Mouse (Mus musculus): Measurements from ENCODE around the gene Tmem132d. TPM values are rescaled to one million over a fixed set of nuclear protein-coding genes. Genes with fewer than 3 reads are reported as not detected.

Tmem132d gene
- polyA plus RNA-seq, 1 experiment, result not detected

- no peak for TF ChIP-seq USF1 (IDR thresholded peaks at IDR 0.05; ENCODE audit: low read depth)
- no peak for TF ChIP-seq FOSL1 (IDR thresholded peaks at IDR 0.05; ENCODE audit: insufficient read depth, low read length, poor library complexity, severe bottlenecking)
- no peak for TF ChIP-seq MYOG (IDR thresholded peaks at IDR 0.05; ENCODE audit: control insufficient read depth, extremely low read depth, insufficient read length)
- no peaks in the 10 kb centered on the region for H3K79me2 ChIP-seq (ENCODE audit: control insufficient read depth, insufficient read depth)
- H3ac ChIP-seq (ENCODE audit: control insufficient read depth, insufficient read length, low read depth), result no peak overlapping the region
- H3K27me3 ChIP-seq (ENCODE audit: control insufficient read depth, insufficient read depth, insufficient read length), result no peaks in the 10 kb centered on the region
- no peak overlapping the region for H3K4me3 ChIP-seq (ENCODE audit: insufficient read depth, poor library complexity, severe bottlenecking)
- no peaks in the 10 kb centered on the region for H3K36me3 ChIP-seq (ENCODE audit: control insufficient read depth, insufficient read depth)
- H3K79me3 ChIP-seq (ENCODE audit: low read depth), result no peaks in the 10 kb centered on the region
Observed at GRCm38 (mm10) chr5:127830831-127831230, 602.0 kb downstream of the Tmem132d start.

- TF ChIP-seq MYOG (IDR thresholded peaks at IDR 0.05; ENCODE audit: control insufficient read depth, extremely low read depth, insufficient read length) (no peak), MYOD1 (IDR thresholded peaks at IDR 0.05; ENCODE audit: control insufficient read depth, insufficient read length, low read depth) (no peak), USF1 (IDR thresholded peaks at IDR 0.05; ENCODE audit: low read depth) (no peak), CTCF (IDR thresholded peaks at IDR 0.05; ENCODE audit: control insufficient read depth, insufficient read depth, insufficient read length) (no peak), CEBPB (IDR thresholded peaks at IDR 0.05; ENCODE audit: low read depth) (no peak), FOSL1 (IDR thresholded peaks at IDR 0.05; ENCODE audit: insufficient read depth, low read length, poor library complexity, severe bottlenecking) (no peak), MAX (IDR thresholded peaks at IDR 0.05) (no peak)
- H3K79me2 ChIP-seq (ENCODE audit: control insufficient read depth, insufficient read depth), result no peaks in the 10 kb centered on the region
- H3K27me3 ChIP-seq (ENCODE audit: control insufficient read depth, insufficient read depth, insufficient read length), result no peaks in the 10 kb centered on the region
- H3ac ChIP-seq (ENCODE audit: control insufficient read depth, insufficient read length, low read depth), result no peak overlapping the region
- H3K4me3 ChIP-seq (ENCODE audit: insufficient read depth, poor library complexity, severe bottlenecking), result no peak overlapping the region
- no peaks in the 10 kb centered on the region for H3K79me3 ChIP-seq (ENCODE audit: low read depth)
- H3K36me3 ChIP-seq (ENCODE audit: control insufficient read depth, insufficient read depth), result no peaks in the 10 kb centered on the region
Observed at GRCm38 (mm10) chr5:127828756-127829155, 604.1 kb downstream of the Tmem132d start.

GRCm38 (mm10) chr5:127821960-127822359 is 610.9 kb downstream of the Tmem132d start:
- no peak overlapping the region for H3ac ChIP-seq (ENCODE audit: control insufficient read depth, insufficient read length, low read depth)
- no peaks in the 10 kb centered on the region for H3K36me3 ChIP-seq (ENCODE audit: control insufficient read depth, insufficient read depth)
- H3K27me3 ChIP-seq (ENCODE audit: control insufficient read depth, insufficient read depth, insufficient read length), result no peaks in the 10 kb centered on the region
- H3K79me3 ChIP-seq (ENCODE audit: low read depth), result no peaks in the 10 kb centered on the region
- TF ChIP-seq CEBPB (IDR thresholded peaks at IDR 0.05; ENCODE audit: low read depth), result no peak
- no peak for TF ChIP-seq MYOG (IDR thresholded peaks at IDR 0.05; ENCODE audit: control insufficient read depth, extremely low read depth, insufficient read length)
- TF ChIP-seq FOSL1 (IDR thresholded peaks at IDR 0.05; ENCODE audit: insufficient read depth, low read length, poor library complexity, severe bottlenecking), result no peak
- TF ChIP-seq USF1 (IDR thresholded peaks at IDR 0.05; ENCODE audit: low read depth), result no peak
- TF ChIP-seq MYOD1 (IDR thresholded peaks at IDR 0.05; ENCODE audit: control insufficient read depth, insufficient read length, low read depth), result no peak
- TF ChIP-seq CTCF (IDR thresholded peaks at IDR 0.05; ENCODE audit: control insufficient read depth, insufficient read depth, insufficient read length), result no peak
- TF ChIP-seq MAX (IDR thresholded peaks at IDR 0.05), result no peak
- H3K4me3 ChIP-seq (ENCODE audit: insufficient read depth, poor library complexity, severe bottlenecking), result no peak overlapping the region
- H3K79me2 ChIP-seq (ENCODE audit: control insufficient read depth, insufficient read depth), result no peaks in the 10 kb centered on the region

GRCm38 (mm10) chr5:127815292-127815691 is 617.6 kb downstream of the Tmem132d start:
- Histone ChIP-seq H3K27me3 (ENCODE audit: control insufficient read depth, insufficient read depth, insufficient read length) (no peaks in the 10 kb centered on the region), H3K79me3 (ENCODE audit: low read depth) (no peaks in the 10 kb centered on the region), H3K36me3 (ENCODE audit: control insufficient read depth, insufficient read depth) (no peaks in the 10 kb centered on the region)

GRCm38 (mm10) chr5:127807419-127807818 is 625.5 kb downstream of the Tmem132d start:
- no peak overlapping the region for H3ac ChIP-seq (ENCODE audit: control insufficient read depth, insufficient read length, low read depth)
- H3K36me3 ChIP-seq (ENCODE audit: control insufficient read depth, insufficient read depth), result no peaks in the 10 kb centered on the region

More at GRCm38 (mm10) chr5:127815292-127815691, 617.6 kb downstream of the Tmem132d start:
- H3ac ChIP-seq (ENCODE audit: control insufficient read depth, insufficient read length, low read depth), result no peak overlapping the region
- TF ChIP-seq MAX (IDR thresholded peaks at IDR 0.05) (no peak), CEBPB (IDR thresholded peaks at IDR 0.05; ENCODE audit: low read depth) (no peak)
- no peaks in the 10 kb centered on the region for H3K79me2 ChIP-seq (ENCODE audit: control insufficient read depth, insufficient read depth)
- no peak overlapping the region for H3K4me3 ChIP-seq (ENCODE audit: insufficient read depth, poor library complexity, severe bottlenecking)

GRCm38 (mm10) chr5:127806850-127807249 is 626.0 kb downstream of the Tmem132d start:
- H3K79me3 ChIP-seq (ENCODE audit: low read depth), result no peaks in the 10 kb centered on the region
- TF ChIP-seq CTCF (IDR thresholded peaks at IDR 0.05; ENCODE audit: control insufficient read depth, insufficient read depth, insufficient read length), result no peak
- TF ChIP-seq MYOG (IDR thresholded peaks at IDR 0.05; ENCODE audit: control insufficient read depth, extremely low read depth, insufficient read length), result no peak
- TF ChIP-seq MAX (IDR thresholded peaks at IDR 0.05), result no peak
- TF ChIP-seq FOSL1 (IDR thresholded peaks at IDR 0.05; ENCODE audit: insufficient read depth, low read length, poor library complexity, severe bottlenecking), result no peak
- TF ChIP-seq MYOD1 (IDR thresholded peaks at IDR 0.05; ENCODE audit: control insufficient read depth, insufficient read length, low read depth), result no peak
- no peak for TF ChIP-seq CEBPB (IDR thresholded peaks at IDR 0.05; ENCODE audit: low read depth)
- no peak for TF ChIP-seq USF1 (IDR thresholded peaks at IDR 0.05; ENCODE audit: low read depth)
- no peak overlapping the region for H3ac ChIP-seq (ENCODE audit: control insufficient read depth, insufficient read length, low read depth)
- H3K4me3 ChIP-seq (ENCODE audit: insufficient read depth, poor library complexity, severe bottlenecking), result no peak overlapping the region
- H3K79me2 ChIP-seq (ENCODE audit: control insufficient read depth, insufficient read depth), result no peaks in the 10 kb centered on the region
- no peaks in the 10 kb centered on the region for H3K36me3 ChIP-seq (ENCODE audit: control insufficient read depth, insufficient read depth)
- no peaks in the 10 kb centered on the region for H3K27me3 ChIP-seq (ENCODE audit: control insufficient read depth, insufficient read depth, insufficient read length)

More at GRCm38 (mm10) chr5:127807419-127807818, 625.5 kb downstream of the Tmem132d start:
- no peaks in the 10 kb centered on the region for H3K27me3 ChIP-seq (ENCODE audit: control insufficient read depth, insufficient read depth, insufficient read length)
- no peak overlapping the region for H3K4me3 ChIP-seq (ENCODE audit: insufficient read depth, poor library complexity, severe bottlenecking)
- H3K79me3 ChIP-seq (ENCODE audit: low read depth), result no peaks in the 10 kb centered on the region
- TF ChIP-seq MAX (IDR thresholded peaks at IDR 0.05), result no peak
- TF ChIP-seq CEBPB (IDR thresholded peaks at IDR 0.05; ENCODE audit: low read depth), result no peak
- TF ChIP-seq MYOG (IDR thresholded peaks at IDR 0.05; ENCODE audit: control insufficient read depth, extremely low read depth, insufficient read length), result no peak
- no peak for TF ChIP-seq FOSL1 (IDR thresholded peaks at IDR 0.05; ENCODE audit: insufficient read depth, low read length, poor library complexity, severe bottlenecking)
- no peak for TF ChIP-seq USF1 (IDR thresholded peaks at IDR 0.05; ENCODE audit: low read depth)
- no peak for TF ChIP-seq MYOD1 (IDR thresholded peaks at IDR 0.05; ENCODE audit: control insufficient read depth, insufficient read length, low read depth)
- TF ChIP-seq CTCF (IDR thresholded peaks at IDR 0.05; ENCODE audit: control insufficient read depth, insufficient read depth, insufficient read length), result no peak
- H3K79me2 ChIP-seq (ENCODE audit: control insufficient read depth, insufficient read depth), result no peaks in the 10 kb centered on the region
